Mouse (Mus musculus): Measurements from ENCODE around the gene A930018P22Rik.
"Not testable (repeated sequence)": the region's sequence is repeated elsewhere in the genome, so short reads cannot be mapped to it uniquely, and the experiment has no call there.

Gene A930018P22Rik

DNA sequence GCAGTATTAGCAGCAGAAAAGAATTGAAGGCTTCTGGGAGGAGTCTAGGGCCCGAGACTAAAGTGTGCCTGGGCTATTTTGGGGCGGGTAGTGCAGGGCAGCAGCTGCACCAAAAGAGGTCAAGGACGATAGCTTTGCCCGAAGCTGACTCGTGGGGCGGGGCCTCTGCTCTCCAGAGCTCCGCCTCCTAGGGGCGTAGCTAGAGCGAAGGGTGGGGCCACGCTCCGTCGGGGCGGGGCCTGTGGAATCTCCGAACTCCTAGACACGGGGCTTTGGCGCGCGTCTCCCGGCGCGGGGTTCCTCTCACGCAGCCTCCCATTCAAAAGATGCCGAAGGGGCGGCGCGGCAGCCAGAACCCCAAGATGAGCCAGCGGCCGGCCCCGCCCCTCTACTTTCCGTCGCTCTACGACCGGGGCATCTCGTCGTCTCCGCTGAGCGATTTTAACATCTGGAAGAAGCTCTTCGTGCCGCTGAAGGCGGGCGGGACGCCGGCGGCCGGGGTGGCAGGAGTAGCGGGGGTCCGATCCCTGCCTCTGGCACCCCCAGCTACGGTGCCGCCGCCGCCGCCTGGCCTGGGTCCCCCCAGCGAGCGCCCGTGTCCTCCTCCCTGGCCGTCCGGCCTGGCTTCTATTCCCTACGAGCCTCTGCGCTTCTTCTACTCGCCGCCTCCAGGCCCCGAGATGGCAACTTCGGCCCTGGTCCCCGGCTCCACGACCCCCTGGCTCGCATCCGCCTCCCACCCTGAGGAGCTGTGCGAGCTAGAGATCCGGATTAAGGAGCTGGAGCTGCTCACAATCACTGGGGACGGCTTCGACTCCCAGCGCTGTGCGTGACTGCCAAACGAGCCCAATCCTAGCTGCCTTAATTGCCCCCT lies at the start of gene A930018P22Rik:
TSS of gene A930018P22Rik (plus strand) at position 265 of the 874 bp plus-strand sequence.
- in situ Hi-C loops (cut with MboI, MseI), result no loop called here

DNA sequence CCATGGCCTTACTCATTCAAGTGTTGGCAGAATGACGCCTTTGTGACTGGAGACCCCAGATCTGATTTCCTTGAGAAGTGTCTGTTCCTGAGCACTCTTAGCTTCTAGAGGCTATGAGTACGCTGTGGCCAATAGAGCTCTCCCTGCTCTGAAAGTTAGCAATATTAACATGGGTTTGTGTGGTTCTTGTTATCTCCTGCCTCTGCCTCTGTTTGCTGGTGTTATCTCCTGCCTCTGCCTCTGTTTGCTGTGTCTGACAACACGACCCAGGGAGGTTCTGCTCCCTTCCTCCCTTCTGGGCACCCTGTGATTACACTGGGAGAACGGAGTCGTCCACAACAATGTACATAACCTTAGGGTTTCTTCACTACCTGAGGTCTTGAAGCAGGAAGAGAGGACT lies 44.3 kb upstream of the A930018P22Rik start:
- in situ Hi-C loops (cut with MboI, MseI), result loop anchor here in 1 of 2 experiments (10.0 kb wide), 1 partner anchor 1143 kb away; no protein-coding TSS in a partner anchor

DNA sequence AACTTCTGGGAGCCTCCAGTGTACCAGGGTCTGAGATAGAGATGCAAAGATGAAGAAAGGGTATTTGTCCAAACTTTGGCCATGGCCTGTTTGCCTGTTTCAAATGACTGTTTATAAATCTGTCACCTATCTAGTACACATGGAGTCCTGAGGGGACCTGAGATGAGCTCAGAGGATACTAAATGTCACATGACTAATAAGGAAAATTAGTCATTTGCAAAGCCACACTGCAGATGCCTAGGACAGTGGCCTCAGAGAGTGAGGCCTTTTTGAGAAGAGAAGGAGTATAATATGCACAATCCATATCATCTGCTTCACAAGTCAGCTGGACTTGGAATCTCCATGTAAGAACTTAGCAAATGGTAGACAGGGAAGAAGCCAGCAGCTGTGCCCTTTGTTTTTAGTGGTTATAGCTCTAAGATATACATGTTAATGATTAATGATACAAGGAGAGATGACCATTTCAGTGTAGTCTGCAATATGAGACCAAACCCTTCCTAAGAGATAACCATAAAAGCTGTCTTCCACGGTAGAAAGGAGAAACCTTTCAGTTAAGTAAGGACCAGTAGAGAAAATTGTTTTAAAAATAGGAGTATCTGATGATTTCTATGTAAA lies 41.0 kb upstream of the A930018P22Rik start:
- in situ Hi-C loops (cut with MboI, MseI), result loop anchor here in 1 of 2 experiments (10.0 kb wide), 1 partner anchor 1307 kb away; no protein-coding TSS in a partner anchor

DNA sequence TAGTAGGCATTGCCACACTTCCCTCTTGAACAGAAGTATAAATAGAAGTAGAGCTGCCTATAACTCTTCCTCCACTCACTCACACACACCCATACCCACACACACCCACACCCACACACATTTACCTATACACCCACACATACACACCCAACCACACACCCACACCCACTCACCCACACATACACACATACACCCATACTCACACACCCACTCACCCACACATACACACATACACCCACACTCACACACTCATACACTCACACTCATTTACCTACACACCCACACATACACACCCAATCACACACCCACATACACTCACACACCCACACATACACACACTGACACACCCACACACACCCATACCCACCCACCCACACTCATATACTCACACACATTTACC lies 40.1 kb upstream of the A930018P22Rik start:
- in situ Hi-C loops (cut with MboI, MseI), result loop anchor here in 1 of 2 experiments (10.0 kb wide), 1 partner anchor 1308 kb away; no protein-coding TSS in a partner anchor

DNA sequence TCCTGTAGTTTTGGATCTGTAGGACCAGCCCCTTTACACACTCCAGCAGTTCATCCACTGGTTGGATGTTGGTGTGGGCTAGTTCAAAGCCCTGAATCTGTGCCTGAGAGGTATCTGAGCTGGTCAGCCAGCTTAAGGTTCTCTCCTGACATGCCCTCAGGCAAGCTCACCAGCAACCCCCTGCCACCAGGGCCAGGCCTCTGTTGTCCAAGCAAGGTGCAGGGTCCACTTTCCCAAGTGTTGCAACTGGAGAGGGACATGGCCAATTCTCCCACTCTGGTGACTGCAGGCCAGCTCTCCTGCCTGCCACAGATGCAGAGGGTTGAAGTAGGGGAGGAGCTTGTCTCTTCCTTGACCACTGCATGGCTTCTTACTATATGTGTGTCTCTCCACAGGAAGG lies 38.5 kb upstream of the A930018P22Rik start:
- in situ Hi-C loops (cut with MboI, MseI), result loop anchor here in 1 of 2 experiments (10.0 kb wide), 1 partner anchor 1309 kb away; no protein-coding TSS in a partner anchor

DNA sequence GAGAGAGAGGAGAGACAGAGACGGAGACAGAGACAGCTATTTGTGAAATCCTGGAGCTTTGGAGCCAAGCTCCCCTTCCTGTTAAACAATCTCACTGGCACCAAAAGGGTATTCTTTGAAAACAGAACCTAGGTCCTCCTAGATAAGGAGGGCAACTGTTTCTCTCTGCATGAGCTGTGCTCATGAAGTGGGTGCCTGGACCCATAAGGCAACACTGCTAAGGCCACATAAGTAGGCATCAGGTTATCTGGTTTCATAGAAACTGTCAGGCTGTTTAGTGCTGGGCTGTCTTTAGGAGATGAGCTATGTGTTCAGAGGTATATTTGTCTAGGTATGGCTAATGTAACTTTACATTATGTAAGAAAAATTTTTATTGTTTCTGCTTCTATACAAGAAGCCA lies 35.0 kb upstream of the A930018P22Rik start:
- in situ Hi-C loops (cut with MboI, MseI), result loop anchor here in 1 of 2 experiments (10.0 kb wide), 1 partner anchor 1313 kb away; no protein-coding TSS in a partner anchor

DNA sequence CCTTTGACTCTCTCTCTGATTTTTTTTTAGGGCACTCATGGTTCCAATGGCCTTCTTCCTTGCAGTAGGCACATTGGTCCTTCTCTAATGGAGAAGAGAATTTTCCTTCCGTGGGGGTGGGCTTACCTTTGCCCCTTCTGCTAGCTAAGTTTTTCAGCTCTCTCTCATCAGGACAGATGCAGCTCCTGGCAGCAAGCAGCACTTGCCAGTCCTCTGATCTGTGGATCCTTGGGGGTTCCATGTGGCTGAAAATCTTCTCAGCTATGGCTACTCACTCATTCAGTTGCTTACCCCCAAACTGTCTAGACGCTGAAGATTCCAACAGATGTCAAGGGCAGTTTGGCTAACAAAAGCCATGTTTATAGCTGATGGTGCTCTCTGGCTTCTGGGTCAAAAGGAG lies 29.3 kb upstream of the A930018P22Rik start:
- in situ Hi-C loops (cut with MboI, MseI), result no loop called here

DNA sequence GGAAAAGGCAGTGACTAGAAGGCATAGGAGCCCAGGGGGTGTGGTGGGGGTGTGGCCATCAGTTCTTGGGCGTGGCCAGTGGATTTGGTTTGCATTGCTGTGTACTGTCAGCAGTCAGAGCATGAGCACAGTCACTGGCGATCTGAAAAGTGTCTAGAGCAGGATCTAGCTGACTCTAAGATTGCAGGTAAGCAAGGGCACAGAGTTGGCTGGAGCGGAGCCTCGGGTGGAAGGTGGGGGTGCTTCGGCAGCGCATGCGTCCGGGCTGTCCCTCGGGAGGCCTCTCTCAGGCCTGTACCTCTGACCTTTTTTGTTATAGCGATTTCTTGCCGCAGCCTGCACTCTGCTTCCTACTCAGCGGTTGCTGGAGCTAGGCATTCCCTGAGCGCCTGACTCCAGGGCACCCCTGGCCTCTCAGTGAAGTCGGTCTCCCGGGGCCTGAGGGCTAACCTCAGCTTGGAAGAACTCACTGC lies 26.8 kb upstream of the A930018P22Rik start, which contains the start of gene Cd59a:
TSS of gene Cd59a (plus strand) at position 61 of the 473 bp plus-strand sequence.
- in situ Hi-C loops (cut with MboI, MseI), result no loop called here

DNA sequence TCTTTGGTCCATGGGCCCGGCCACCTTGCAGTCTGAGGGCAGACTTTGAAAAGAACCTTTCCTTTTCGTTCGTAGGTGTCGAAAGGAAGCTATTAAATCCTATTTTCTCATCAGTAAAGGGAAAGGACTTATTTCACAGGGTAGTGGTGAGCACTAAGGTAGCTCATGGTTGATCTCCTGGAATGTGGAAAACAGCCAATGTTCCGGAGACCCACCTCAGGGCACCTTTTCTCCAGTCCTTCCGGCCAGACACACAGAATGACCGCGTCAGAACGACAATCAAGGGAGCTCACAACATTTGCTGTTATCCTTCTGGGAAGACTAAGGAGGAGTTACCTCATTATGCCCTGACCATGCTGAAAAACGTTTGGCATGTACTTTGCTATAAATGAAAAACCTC lies 26.3 kb upstream of the A930018P22Rik start:
- in situ Hi-C loops (cut with MboI, MseI), result no loop called here

DNA sequence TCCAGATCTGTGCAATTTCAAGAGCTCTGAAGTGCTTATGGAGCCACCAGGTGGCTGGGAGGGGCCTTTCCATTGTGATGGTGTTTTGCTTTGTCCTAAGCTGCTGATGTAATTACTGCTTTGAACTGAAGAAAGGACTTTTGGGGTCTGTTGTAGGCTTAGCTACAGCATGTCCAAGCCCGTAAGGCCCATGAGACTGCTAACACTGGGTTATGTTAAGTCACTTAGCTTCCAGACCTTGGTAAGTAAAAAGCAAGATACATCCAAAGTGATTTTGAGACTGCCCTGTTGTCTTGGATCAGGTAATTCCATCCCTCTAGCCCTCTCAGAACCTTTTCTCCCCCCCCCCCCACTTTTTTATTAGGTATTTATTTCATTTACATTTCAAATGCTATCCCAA lies 25.8 kb upstream of the A930018P22Rik start:
- in situ Hi-C loops (cut with MboI, MseI), result not testable (repeated sequence)

DNA sequence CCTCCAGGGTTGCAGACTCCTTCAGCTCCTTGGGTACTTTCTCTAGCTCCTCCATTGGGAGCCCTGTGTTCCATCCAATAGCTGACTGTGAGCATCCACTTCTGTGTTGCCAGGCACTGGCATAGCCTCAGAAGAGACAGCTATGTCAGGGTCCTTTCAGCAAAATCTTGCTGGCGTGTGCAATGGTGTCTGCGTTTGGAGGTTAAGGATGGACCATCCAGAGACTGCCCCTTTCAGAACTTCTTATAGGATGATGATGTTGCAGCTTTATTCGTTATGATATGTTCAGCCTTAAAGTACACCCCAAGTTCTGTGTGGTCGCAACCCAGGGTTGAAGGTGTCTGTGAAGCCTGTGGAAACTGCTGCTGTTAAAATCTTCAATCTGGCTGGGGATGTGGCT lies 25.2 kb upstream of the A930018P22Rik start:
- in situ Hi-C loops (cut with MboI, MseI), result not testable (repeated sequence)

DNA sequence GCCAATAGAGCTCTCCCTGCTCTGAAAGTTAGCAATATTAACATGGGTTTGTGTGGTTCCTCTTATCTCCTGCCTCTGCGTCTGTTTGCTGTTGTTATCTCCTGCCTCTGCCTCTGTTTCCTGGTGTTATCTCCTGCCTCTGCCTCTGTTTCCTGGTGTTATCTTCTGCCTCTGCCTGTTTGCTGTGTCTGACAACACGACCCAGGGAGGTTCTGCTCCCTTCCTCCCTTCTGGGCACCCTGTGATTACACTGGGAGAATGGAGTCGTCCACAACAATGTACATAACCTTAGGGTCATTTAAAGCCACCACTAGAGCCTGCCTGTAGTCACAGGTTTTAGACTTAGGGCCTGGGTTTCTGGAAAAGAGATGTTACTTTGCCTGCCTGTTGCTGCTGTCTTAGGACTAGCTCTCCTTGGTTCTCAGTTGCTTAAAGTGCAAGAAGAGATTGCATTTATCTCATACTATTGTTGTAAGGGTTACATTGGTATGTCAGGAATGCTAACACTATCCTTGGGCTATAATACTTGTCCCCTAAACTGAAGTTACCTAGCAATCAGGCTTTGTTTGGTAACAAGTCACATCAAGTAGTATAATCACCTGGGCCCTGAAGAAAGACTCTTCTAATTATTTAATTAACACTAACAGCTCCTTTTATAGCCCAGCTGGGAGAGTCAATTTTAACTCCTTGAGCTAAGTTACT lies 23.9 kb upstream of the A930018P22Rik start:
- in situ Hi-C loops (cut with MboI, MseI), result no loop called here

DNA sequence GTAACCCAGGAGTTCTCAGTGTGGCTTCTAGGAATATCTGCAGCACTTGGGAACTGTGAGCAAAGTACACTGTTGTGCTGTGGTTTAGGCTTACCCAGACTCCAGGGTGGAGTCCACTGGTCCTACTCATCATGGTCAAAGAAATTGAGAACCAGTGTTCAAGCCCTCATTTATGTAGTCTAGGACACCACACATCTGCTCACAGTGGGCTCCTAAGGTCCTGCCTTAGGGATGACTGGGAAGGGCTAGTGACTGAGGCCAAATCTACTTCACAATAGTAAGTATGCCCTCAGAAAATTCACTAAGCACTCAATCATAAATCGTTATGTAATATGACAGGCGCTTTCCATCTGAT lies 23.4 kb upstream of the A930018P22Rik start:
- in situ Hi-C loops (cut with MboI, MseI), result no loop called here

DNA sequence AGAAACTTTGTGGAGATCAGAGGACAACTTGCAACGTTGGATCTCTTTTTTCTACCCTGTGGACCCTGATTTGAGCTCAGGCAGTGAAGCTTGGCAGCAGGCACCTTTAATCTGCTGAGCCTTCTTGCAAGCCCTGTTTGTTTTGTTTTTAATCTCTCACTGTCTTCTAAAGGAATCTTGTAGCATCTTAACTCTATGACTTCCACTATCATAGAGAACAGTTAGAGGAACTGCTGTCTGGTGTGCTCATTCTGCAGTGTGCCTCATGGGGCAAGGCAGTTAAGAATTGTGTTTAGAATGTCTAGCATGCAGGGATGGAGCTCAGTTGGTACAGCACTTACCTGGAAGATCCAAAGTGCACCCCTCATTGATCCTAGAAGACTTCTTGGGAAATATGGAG lies 22.6 kb upstream of the A930018P22Rik start:
- in situ Hi-C loops (cut with MboI, MseI), result no loop called here

DNA sequence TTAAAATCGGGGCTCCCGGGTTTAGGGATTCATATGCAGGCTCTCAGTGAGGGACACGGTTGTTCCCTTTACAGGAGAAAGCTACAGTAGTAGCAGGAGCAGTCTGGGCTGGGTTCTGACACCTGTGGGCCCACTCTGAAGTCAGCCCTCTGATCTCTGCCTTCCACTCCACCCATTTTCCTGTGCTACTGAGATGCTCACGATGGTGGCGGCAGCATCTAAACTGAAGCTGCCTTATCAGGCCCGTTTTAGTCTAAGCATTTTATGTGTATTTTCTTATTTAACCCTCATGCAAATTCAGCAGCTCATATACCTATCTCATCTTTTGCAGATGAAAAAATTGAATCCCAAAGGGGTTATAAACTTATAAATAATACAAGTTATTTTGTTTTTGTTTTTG lies 17.8 kb upstream of the A930018P22Rik start:
- in situ Hi-C loops (cut with MboI, MseI), result no loop called here

DNA sequence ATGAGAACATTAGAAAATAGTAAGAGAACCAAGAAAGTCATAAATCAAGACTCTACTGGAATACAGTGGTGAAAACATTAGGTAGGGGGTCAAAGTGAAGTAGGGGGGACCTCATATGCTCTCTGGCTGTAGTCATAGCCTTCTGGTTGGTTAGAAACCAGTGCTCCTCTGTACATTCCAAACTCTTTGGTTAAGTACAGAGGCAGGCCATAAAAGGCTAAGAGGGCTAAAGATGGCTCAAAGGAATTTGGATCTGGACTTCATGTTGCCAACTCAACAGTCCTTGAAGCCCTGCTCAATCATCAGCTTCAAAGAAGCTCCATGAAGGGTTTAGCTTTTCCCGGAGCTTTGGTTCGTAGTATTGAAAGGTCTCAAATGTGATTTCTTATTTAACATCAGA lies 13.5 kb upstream of the A930018P22Rik start:
- in situ Hi-C loops (cut with MboI, MseI), result not testable (repeated sequence)

DNA sequence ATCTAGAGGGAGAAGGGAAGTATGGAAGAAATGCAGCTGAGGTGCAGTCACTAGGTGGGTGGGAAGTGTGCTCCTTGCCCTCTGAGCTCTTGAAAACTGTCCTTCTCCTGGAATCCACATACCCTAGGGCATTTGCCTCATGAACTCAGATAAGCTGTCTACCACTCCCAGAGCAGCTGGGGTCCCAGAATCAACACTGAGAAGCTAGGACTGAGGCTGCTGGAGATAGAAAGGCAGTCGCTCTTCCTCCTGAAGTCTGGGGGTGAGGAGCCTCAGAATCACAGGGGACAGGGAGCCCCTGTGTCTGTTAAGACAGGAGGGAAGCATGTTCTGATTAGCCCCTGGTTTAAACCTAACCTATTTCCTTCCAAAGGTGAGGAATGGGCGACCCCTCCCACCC lies 13.0 kb upstream of the A930018P22Rik start:
- in situ Hi-C loops (cut with MboI, MseI), result no loop called here

DNA sequence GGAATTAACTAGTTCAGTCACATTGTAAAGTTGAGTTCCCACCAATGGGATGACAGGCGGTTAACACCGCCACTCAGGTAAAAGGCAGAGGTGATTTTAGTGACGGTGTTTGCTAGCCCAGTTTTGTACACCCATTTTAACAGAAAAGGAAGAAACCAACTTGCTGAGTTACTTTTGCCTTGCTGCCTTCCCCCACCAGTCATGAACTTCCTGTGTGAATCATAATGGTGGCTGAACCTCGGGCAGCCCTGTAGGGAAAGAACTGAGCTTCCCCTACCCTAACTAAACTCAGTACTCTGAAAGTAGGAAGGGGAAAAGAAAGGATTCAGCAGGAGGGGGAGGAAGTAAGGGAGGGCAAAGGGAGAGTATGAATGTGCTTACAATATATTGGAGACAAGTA lies 12.5 kb upstream of the A930018P22Rik start:
- in situ Hi-C loops (cut with MboI, MseI), result loop anchor here in 1 of 2 experiments (10.0 kb wide), 1 partner anchor 665 kb away; no protein-coding TSS in a partner anchor

DNA sequence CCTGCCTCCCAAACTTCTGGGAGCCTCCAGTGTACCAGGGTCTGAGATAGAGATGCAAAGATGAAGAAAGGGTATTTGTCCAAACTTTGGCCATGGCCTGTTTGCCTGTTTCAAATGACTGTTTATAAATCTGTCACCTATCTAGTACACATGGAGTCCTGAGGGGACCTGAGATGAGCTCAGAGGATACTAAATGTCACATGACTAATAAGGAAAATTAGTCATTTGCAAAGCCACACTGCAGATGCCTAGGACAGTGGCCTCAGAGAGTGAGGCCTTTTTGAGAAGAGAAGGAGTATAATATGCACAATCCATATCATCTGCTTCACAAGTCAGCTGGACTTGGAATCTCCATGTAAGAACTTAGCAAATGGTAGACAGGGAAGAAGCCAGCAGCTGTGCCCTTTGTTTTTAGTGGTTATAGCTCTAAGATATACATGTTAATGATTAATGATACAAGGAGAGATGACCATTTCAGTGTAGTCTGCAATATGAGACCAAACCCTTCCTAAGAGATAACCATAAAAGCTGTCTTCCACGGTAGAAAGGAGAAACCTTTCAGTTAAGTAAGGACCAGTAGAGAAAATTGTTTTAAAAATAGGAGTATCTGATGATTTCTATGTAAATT lies 11.3 kb upstream of the A930018P22Rik start:
- in situ Hi-C loops (cut with MboI, MseI), result loop anchor here in 1 of 2 experiments (10.0 kb wide), 1 partner anchor 666 kb away; no protein-coding TSS in a partner anchor

DNA sequence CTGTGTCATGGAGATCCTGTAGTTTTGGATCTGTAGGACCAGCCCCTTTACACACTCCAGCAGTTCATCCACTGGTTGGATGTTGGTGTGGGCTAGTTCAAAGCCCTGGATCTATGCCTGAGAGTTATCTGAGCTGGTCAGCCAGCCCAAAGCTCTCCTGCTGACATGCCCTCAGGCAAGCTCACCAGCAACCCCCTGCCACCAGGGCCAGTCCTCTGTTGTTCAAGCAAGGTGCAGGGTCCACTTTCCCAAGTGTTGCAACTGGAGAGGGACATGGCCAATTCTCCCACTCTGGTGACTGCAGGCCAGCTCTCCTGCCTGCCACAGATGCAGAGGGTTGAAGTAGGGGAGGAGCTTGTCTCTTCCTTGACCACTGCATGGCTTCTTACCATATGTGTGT lies 9.0 kb upstream of the A930018P22Rik start:
- in situ Hi-C loops (cut with MboI, MseI), result loop anchor here in 1 of 2 experiments (10.0 kb wide), 1 partner anchor 669 kb away; no protein-coding TSS in a partner anchor

DNA sequence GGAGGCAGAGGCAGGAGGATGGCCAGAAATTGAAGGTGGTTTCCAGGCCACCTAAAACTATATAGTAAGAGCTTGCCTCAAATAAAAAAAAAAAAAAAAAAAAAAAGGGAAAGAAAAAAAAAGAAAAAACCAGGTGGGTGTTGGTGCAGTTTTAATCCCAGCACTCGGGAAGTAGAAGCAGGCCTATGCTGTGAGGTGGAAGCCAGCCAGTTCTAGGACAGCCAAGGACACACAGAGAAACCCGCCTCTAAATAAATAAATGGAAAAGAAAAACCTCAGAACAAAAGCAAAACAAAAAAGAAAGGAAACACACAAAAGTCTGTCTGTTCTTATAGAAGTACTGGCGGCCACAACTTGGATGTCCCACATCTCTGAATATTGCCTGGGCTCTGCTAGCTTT lies 7.7 kb upstream of the A930018P22Rik start:
- in situ Hi-C loops (cut with MboI, MseI), result loop anchor here in 1 of 2 experiments (10.0 kb wide), 1 partner anchor 670 kb away; no protein-coding TSS in a partner anchor

Data from T-helper 17 cell (primary cell).